Mouse (Mus musculus): ENCODE results near the gene Sik2.

Gene Sik2

DNA sequence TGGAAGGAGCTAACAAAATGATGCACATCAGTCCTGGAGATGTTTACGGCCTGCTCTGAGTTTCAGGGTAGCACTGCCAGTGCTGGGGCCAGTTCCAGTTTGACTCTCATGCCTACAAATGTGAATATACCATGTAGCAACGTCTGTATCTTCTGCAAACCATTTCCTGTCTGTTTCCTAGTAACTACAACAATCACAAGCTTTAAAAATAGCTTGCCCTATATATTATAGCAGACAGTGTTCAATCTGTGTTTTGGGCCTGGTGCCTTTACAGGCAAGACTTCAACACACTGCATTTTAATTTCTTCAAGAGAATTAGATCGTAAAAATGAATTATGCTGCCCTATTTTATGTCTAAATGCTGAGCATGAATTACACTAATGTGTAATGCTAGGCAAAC is 103.6 kb downstream of the Sik2 start:
- DNase-seq = no peak

GRCm38 (mm10) chr9:50904196-50904847 is 104.6 kb downstream of the Sik2 start:
- no peak for DNase-seq

- no peak for DNase-seq
Measured at GRCm38 (mm10) chr9:50900026-50900920, 108.6 kb downstream of the Sik2 start.

- DNase-seq = no peak
Measured at GRCm38 (mm10) chr9:50893665-50894064, 115.2 kb downstream of the Sik2 start.

- DNase-seq = no peak
Measured at GRCm38 (mm10) chr9:50890494-50891090, 118.3 kb downstream of the Sik2 start.

GRCm38 (mm10) chr9:50889964-50890363 is 118.9 kb downstream of the Sik2 start:
- DNase-seq = no peak

- DNase-seq = no peak
Measured at GRCm38 (mm10) chr9:50889211-50889610, 119.7 kb downstream of the Sik2 start.

DNA sequence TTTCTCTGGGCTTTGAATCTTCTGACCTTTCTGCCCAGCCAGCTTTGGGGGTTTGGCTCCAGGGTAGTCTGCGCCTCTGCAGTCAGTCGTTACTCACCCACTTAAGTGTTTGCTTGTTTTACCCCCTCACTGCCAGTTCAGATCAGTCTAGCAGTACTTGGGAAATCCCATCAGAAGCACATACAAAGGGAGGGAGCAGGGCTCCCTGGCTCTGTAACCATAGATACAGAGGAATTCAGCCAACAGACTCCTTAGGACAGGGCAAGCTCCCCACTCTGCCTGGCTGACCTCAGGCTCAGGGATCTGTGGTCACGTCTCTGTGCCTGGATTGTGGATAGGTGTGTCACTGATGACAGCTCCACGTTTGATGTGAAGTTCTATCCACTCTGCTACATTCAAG is 121.5 kb downstream of the Sik2 start:
- DNase-seq = no peak

GRCm38 (mm10) chr9:50886870-50887269 is 122.0 kb downstream of the Sik2 start:
- DNase-seq = no peak

DNA sequence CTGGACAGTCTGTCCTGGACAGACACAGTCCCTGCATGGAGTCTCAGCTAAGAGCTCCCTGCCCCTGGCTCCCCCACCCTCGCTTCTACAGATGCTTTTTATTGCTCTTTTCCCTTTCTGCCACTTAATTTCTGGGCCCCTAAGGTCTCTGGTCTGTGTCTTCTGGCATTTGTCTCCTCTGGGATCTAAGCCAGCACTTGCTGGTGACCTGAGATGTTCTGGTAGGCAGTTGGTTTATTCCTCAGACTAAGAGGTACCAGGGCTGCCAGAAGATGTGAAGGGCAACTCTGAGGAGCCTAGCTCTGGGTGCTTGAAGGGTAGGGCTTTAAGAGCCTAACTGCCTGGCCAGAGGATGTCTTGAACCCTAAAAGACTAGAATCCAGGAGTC is 123.3 kb downstream of the Sik2 start:
- DNase-seq = no peak

- peak; percentile 45 to 64 for DNase-seq
Measured at GRCm38 (mm10) chr9:50884741-50885599, 123.9 kb downstream of the Sik2 start.

GRCm38 (mm10) chr9:50884093-50884492 is 124.8 kb downstream of the Sik2 start:
- DNase-seq = no peak

- DNase-seq = no peak
Measured at GRCm38 (mm10) chr9:50882183-50882582, 126.7 kb downstream of the Sik2 start.

GRCm38 (mm10) chr9:50877431-50877830 is 131.4 kb downstream of the Sik2 start:
- no peak for DNase-seq

DNA sequence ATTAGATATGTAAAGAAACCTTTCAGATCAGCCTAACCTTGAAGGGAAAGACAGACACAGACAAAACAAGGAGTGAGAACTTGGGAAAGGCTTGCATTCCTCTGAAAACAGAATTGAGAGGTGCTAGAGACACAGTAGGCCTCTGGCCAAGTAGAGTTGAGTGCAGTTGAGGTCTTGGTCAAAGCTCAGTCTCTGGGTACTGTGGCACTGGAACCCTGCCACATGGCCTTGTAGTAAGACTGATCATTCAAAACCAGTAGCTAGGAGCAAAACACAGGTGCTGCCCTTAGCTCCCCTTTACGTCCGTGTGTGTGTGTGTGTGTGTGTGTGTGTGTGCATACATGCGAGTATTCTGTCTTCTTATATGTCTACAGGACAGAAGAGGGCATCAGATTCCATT is 132.6 kb downstream of the Sik2 start:
- DNase-seq = no peak

DNA sequence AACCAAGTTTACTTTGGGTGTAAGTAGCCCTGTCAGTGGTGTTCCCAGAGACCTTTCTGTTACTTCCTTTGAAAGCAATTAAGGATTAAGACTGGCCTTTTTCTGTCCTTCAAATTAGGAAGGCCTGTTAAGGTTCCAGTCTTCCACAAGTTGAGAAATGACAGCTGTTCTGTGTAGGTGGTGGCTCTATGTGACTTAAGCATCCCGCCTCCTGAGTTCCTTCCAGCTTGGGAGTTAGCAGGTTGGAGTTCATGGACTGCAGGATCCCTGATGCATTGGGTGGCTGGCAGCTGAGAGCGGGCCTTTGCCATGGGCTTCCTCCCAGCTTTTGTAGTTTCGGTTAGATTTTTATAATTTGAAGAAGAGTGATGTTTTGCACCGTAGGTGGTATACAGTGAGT is 133.4 kb downstream of the Sik2 start:
- no peak for DNase-seq

- DNase-seq = no peak
Measured at GRCm38 (mm10) chr9:50874031-50874430, 134.8 kb downstream of the Sik2 start.

- no peak for DNase-seq
Measured at GRCm38 (mm10) chr9:50873210-50873609, 135.7 kb downstream of the Sik2 start.

DNA sequence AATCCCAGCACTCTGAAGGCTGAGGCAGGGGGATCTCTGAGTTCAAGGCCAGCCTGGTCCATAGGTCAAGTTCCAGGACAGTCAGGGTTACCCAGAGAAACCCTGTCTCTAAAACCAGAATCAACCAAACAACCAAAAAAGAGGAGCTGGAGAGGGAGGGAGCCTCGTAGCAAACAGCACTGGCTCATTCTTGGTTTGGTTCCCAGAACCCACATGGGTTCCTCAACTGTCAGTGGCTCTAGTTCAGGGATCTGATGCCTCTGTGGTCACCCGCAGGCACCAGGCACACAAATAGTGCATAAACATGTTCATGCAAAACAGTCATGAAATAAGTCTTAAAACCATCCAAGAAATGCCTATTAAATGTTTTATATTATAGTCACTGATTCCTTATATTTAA is 140.7 kb downstream of the Sik2 start:
- DNase-seq = no peak

GRCm38 (mm10) chr9:50867015-50867414 is 141.9 kb downstream of the Sik2 start:
- no peak for DNase-seq

DNA sequence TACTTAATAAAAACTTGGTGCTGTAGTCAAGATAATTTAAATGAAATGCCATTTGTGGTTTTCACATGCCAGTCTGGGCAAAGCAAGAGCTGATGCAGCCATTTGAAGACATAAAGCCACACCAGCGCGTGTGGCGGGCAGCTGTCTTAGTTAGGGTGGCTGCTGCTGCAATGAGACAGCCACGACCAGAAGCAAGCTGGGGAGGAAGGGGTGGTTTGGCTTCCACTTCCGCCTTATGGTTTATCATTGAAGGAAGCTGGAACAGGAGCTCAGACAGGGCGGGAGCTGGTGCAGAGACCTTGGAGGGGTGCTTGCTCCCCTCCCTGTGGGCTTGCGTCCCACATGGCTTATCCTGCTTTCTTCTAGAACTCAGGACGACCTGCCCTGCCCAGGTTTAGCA is 143.1 kb downstream of the Sik2 start:
- DNase-seq = no peak

- no peak for DNase-seq
Measured at GRCm38 (mm10) chr9:50864877-50865276, 144.0 kb downstream of the Sik2 start.

DNA sequence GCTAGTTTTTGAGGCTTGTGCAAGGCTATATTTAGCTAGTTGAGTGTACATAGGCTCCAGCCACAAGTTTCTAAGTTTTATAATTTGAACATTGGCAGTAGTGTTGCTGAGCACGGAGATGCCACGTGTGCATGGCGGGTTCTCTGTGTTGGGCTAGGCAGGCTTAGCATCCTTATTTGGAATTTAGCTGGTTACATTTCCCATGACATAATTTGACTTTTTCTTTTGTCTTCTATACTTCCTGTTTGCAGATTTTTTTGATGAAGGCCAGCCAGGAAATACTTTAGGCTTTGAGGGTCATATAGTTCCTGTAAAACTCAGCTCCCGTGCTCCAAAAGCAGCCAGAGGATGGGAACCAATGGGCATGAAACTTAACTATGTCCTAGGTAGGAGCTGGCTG is 145.0 kb downstream of the Sik2 start:
- DNase-seq = no peak
